13 mouse cellular contexts compared by ENCODE assay signal in genomic region chr6:33832978-33833377, GRCm38 (mm10).
DNase-seq lines count a peak whose midpoint lies in the region; ATAC-seq lines count a peak whose summit lies in the region.
"Had no signal": no experiment of that assay in that cellular context is flagged by ENCODE, and none has a peak within 500 bp of the region (broad histone marks: within the 10 kb centered on the region; RNA-seq: fewer than 3 reads in every experiment).

No protein-coding gene starts in this region.

- H3K4me1 ChIP-seq in hindbrain, embryonic 16.5 days (ENCODE audit: control insufficient read depth, insufficient read depth, low read depth, low read length) = no peaks in the 10 kb centered on the region
- H3K4me1 ChIP-seq in hindbrain, embryonic 13.5 days (replicated peaks) = peaks cover 6% of the 10 kb centered on the region; the same call in 1 of the 2 replicates
- peaks cover 7% of the 10 kb centered on the region; the same call in 1 of the 2 replicates for H3K4me1 ChIP-seq in neural tube, embryonic 13.5 days (replicated peaks)
- H3K4me1 ChIP-seq: embryonic facial prominence, embryonic 13.5 days; lung, embryonic 15.5 days had no signal

- peak; percentile 54; the same call in 1 of the 2 replicates for ATAC-seq in hindbrain, embryonic 16.5 days
- ATAC-seq in hindbrain, embryonic 13.5 days (ENCODE audit: low FRiP score) = no peak
- ATAC-seq in neural tube, embryonic 13.5 days (ENCODE audit: low read depth) = peak; percentile 50; the same call in 1 of the 2 replicates

- WGBS in hindbrain, embryonic 16.5 days = 34% methylated on average over 4 of the region's 4 CpGs
- 29% methylated on average over 4 of the region's 4 CpGs for WGBS in hindbrain, embryonic 13.5 days
- WGBS in neural tube, embryonic 13.5 days = 30% methylated on average over 4 of the region's 4 CpGs

- DNase-seq in cerebellum, postnatal 10 days = peak; percentile 53 to 59
- no peak for DNase-seq in cerebellum, adult 9-11 months
- DNase-seq in neural tube, embryonic 10.5 days (ENCODE audit: extremely low spot score, low spot score) = no peak
- DNase-seq in retina, embryonic 14.5 days (ENCODE audit: low spot score) = peak; percentile 51
- DNase-seq in lung, postnatal 36 days = no peak
- DNase-seq: heart, adult 2 months; thymus, adult 2 months had no signal

- no peak overlapping the region for H3K9ac ChIP-seq in hindbrain, embryonic 16.5 days (ENCODE audit: low read depth, low read length)
- no peak overlapping the region for H3K9ac ChIP-seq in hindbrain, embryonic 13.5 days
- no peak overlapping the region for H3K9ac ChIP-seq in neural tube, embryonic 13.5 days
- H3K9ac ChIP-seq: embryonic facial prominence, embryonic 13.5 days; lung, embryonic 15.5 days had no signal

- H3K4me3 ChIP-seq in hindbrain, embryonic 16.5 days (ENCODE audit: low read length) = no peak overlapping the region
- no peak overlapping the region for H3K4me3 ChIP-seq in hindbrain, embryonic 13.5 days
- H3K4me3 ChIP-seq in neural tube, embryonic 13.5 days = no peak overlapping the region
- H3K4me3 ChIP-seq: embryonic facial prominence, embryonic 13.5 days; heart, adult 2 months; lung, embryonic 15.5 days had no signal

- no peaks in the 10 kb centered on the region for H3K36me3 ChIP-seq in hindbrain, embryonic 16.5 days (ENCODE audit: control insufficient read depth, insufficient read depth, low read length)
- no peaks in the 10 kb centered on the region for H3K36me3 ChIP-seq in hindbrain, embryonic 13.5 days
- no peaks in the 10 kb centered on the region for H3K36me3 ChIP-seq in neural tube, embryonic 13.5 days
- H3K36me3 ChIP-seq: embryonic facial prominence, embryonic 13.5 days; lung, embryonic 15.5 days had no signal

- no peak overlapping the region for H3K4me2 ChIP-seq in hindbrain, embryonic 16.5 days (ENCODE audit: low read length)
- H3K4me2 ChIP-seq in hindbrain, embryonic 13.5 days = no peak overlapping the region
- H3K4me2 ChIP-seq in neural tube, embryonic 13.5 days = no peak overlapping the region
- H3K4me2 ChIP-seq: embryonic facial prominence, embryonic 13.5 days; liver, embryonic 11.5 days; lung, embryonic 15.5 days had no signal

- H3K27me3 ChIP-seq in hindbrain, embryonic 16.5 days (replicated peaks; ENCODE audit: control insufficient read depth, insufficient read depth, low read length) = no peaks in the 10 kb centered on the region
- no peaks in the 10 kb centered on the region for H3K27me3 ChIP-seq in hindbrain, embryonic 13.5 days
- no peaks in the 10 kb centered on the region for H3K27me3 ChIP-seq in neural tube, embryonic 13.5 days
- H3K27me3 ChIP-seq: embryonic facial prominence, embryonic 13.5 days; lung, embryonic 15.5 days had no signal

- H3K9me3 ChIP-seq in hindbrain, embryonic 16.5 days (ENCODE audit: control insufficient read depth, low read length) = no peaks in the 10 kb centered on the region
- H3K9me3 ChIP-seq in hindbrain, embryonic 13.5 days = no peaks in the 10 kb centered on the region
- H3K9me3 ChIP-seq in neural tube, embryonic 13.5 days = no peaks in the 10 kb centered on the region
- H3K9me3 ChIP-seq: embryonic facial prominence, embryonic 13.5 days; lung, embryonic 15.5 days had no signal

- no peak overlapping the region for H3K27ac ChIP-seq in hindbrain, embryonic 16.5 days (ENCODE audit: low read depth, low read length)
- H3K27ac ChIP-seq in hindbrain, embryonic 13.5 days = no peak overlapping the region
- no peak overlapping the region for H3K27ac ChIP-seq in neural tube, embryonic 13.5 days (replicated peaks)
- H3K27ac ChIP-seq: embryonic facial prominence, embryonic 13.5 days; heart, adult 2 months; lung, embryonic 15.5 days had no signal

Comparison
In these comparisons a context has a peak if more than half of its experiments do, and no peak if none do; other contexts are left out.
1. DNase-seq: peak in cerebellum, postnatal 10 days (2 of 2) and retina, embryonic 14.5 days (single experiment); none in cerebellum, adult 9-11 months (single experiment), neural tube, embryonic 10.5 days (single experiment) and lung, postnatal 36 days (single experiment).